Mouse (Mus musculus) gastrocnemius, postnatal 10 days (tissue): ENCODE measurements around the gene Jsrp1. TPM values are rescaled to one million over a fixed set of nuclear protein-coding genes. Genes with fewer than 3 reads are reported as not detected.
A peak's percentile ranks its signal among the peaks of the same experiment; 100 is the strongest.
"Not testable (repeated sequence)": the region's sequence is repeated elsewhere in the genome, so short reads cannot be mapped to it uniquely, and the experiment has no call there.

ENCODE experiments used
- DNase-seq: peaks from one replicate; pipeline ENCODE4 v3.0.0; 2021; ENCODE audit warnings: mixed read lengths
- total RNA-seq, 2 experiments: library from RNA; stranded (reverse); gene quantifications; 2 replicates each; pipeline ENCODE4 v1.2.3; 2021

The Jsrp1 gene
- total RNA-seq, 2 experiments from 2014 or later = 289 to 339 TPM

GRCm38 (mm10) chr10:80832818-80833217 lies 19.5 kb upstream of the Jsrp1 start:
- DNase-seq = no peak

DNA sequence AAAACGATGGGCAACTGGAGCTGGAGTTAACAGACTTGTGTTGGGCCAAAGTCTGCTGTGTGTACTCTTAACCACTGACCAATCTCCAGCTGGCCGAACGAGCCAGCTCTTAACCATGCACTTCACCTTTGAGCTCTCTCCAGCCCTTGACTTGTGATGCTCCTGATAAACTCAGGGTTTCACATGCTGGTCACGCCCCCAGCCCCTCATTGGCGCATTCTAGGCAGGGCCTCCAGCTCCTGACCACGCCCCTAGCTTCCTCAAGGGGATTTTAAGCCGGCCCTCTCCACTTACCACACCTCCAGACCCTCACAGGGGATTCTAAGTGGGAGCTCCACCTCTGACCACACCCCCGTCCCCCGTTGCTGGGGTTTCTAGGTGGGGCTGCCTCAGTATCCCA lies 17.8 kb upstream of the Jsrp1 start:
- peak; percentile 52 for DNase-seq

DNA sequence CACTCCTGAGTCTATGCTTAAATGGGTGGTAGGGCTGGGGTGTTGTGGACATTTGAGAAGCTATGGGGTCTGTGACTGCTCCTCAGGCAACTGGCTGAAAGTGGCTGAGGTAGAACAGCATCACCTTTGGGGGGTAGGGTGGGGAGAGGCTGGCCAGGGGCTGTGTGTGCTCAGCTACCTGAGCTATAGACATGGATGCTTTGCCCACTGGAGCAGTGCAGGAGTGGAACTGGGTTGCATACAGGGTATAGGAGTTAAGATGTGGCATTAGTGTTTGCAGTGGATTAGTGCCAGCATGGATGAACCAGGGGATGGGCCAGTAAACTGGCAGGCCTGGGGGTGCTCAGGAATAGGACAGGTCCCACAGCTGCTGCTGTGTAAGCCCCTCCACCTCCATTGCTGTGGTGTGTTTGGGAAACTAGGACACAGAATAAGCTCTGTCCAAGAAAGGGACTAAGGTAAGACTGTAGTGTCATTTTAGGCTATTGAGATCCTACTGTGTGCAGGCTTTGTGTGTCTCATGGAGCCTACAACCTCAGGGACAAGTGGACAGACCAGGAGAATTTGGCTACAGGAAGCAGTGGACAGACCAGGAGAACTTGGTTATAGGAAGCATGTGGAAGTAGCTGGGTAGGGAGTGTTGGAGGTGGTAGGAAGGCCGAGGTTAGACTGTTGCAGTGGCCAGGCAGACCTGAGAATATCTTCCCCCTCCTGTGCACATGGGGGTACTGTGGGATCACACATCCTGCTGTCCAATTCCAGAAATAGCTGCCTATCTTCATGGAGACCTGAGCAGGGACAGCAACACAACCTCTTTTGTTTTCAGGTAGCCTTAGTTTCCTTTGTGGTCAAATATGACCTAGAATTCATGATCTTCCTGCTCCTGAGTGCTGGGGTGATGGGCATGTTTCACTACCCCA lies 16.3 kb upstream of the Jsrp1 start:
- DNase-seq = no peak

DNA sequence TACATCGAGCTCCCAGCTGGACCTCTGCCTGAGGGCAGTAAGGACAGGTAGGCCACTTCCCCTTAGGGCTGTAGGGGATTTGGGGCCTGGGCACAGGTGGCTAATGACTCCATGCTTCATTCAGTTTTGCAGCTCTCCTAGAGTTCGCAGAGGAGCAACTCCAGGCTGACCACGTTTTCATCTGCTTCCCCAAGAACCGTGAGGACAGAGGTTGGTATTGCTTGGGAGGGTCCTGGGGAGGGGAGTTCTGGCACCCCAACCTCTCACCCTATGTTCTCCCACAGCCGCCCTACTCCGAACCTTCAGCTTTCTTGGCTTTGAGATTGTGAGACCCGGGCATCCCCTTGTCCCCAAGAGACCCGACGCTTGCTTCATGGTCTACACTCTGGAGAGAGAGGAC lies 15.3 kb upstream of the Jsrp1 start:
- DNase-seq = not testable (repeated sequence)

- DNase-seq = no peak
Measured at GRCm38 (mm10) chr10:80827870-80828420, 14.6 kb upstream of the Jsrp1 start.

- no peak for DNase-seq
Measured at GRCm38 (mm10) chr10:80827063-80827869, 14.0 kb upstream of the Jsrp1 start.

GRCm38 (mm10) chr10:80826151-80827062 lies 13.1 kb upstream of the Jsrp1 start, which contains the start of gene Oaz1:
Gene Oaz1, plus strand, starts transcription at chr10:80826656.
- peak; percentile 98 for DNase-seq

- no peak for DNase-seq
Measured at GRCm38 (mm10) chr10:80824827-80825226, 11.5 kb upstream of the Jsrp1 start.

DNA sequence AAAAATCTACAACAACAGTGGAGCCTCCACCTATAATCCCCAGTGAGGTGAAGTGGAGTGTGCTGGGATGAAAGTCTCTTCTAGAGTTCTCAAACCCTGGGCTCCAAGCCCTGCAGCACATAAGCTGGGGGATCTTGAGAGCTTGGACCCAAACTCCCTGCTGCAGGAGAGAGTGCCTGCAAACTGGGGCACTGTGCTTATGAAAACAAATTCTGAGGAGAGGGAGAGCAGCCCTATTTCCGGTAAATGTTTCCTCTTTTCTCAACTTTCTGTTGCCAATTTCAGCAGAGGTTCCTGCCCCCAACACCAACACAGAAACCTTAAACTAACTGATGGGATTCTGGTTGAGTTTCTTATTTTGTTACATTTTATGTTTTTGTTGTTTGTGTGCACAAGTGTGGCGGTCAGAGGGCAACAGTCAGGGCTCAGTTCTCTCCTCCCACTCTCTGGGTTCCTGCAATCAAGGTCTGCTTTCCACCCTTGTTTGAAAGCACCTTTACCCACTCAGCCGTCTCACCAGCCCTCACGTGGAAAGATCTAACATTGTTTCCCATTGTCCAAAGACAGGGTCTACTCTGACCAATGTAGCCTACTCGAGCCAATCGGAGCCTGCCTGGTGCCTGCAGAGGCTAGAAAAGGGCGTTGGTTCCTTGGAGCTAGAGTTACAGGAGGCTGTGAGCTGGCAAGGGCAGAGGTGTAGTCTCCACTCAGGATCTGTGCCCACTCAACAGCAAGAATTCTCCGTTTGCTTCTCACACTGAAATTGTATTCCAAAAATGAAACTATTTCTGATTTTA lies 10.7 kb upstream of the Jsrp1 start:
- DNase-seq = no peak

- DNase-seq = no peak
Measured at GRCm38 (mm10) chr10:80823316-80823715, 10.0 kb upstream of the Jsrp1 start.

DNA sequence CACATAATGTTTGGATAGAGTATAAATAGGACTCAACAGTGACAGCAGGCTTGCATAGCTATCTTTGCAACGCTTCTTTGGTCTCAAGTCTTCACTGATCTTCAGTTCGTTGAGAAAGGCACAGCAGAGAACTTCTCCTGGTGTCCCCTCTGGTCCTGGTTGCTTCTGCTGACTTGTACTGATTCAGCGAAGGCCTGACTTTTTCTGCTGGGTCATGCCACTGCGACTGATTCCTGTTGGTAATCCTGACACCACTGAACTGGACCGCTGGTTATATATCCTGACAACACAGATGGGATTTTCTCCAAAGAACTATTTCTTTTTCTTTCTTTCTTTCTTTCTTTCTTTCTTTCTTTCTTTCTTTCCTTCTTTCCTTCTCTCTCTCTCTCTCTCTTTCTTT lies 9.2 kb upstream of the Jsrp1 start:
- no peak for DNase-seq

DNA sequence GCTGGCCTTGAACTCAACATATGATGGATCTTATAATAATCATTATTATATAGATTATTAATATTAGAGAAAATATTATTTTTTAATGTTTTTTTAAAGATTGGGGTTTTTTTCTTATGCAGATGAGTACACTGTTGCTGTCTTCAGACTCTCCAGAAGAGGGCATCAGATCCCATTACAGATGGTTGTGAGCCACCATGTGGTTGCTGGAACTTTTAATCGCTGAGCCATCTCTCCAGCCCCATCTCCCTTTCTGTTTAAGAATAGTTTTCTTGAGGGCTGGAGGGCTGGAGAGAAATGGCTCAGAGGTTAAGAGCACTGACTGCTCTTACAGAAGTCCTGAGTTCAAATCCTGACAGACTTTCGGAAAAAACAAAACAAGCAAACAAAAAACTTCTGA lies 8.7 kb upstream of the Jsrp1 start:
- DNase-seq = no peak

DNA sequence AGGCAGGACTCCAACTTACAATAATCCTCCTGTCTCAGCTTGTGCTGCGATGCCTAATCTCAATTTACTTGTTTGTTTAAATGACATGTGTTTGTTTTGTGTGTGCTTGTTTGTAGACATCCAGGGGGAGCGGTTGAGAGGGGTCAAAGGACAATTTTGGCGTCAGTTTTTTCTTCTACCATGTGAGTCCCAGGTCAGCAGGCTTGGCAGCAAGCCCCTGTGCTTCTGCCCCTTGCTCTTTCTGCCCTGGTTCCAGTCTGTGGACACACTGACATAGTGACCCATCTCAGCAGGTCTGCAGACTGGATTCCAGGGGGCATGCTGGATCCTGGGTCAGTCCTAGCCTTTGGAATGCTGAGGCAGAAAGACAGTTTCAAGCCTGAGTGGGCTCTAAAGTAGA lies 6.1 kb upstream of the Jsrp1 start:
- DNase-seq = no peak

GRCm38 (mm10) chr10:80818599-80819281 lies 5.4 kb upstream of the Jsrp1 start:
- DNase-seq = no peak

GRCm38 (mm10) chr10:80817955-80818354 lies 4.7 kb upstream of the Jsrp1 start:
- DNase-seq = not testable (repeated sequence)

GRCm38 (mm10) chr10:80817164-80817563 lies 3.9 kb upstream of the Jsrp1 start:
- DNase-seq = no peak

DNA sequence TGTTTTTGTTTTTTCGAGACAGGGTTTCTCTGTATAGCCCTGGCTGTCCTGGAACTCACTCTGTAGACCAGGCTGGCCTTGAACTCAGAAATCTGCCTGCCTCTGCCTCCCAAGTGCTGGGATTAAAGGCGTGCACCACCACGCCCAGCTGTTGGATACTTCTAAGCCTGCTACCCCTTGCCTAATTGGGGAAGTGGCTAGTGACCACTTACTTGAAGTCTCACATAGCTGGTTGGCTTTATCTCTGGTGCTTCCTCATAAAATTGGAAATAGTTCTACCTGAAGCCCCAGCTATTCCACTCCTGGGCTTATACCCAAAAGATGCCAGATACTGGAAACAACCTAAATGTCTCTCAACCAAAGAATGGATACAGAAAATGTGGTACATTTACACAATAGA lies 3.0 kb upstream of the Jsrp1 start:
- DNase-seq = not testable (repeated sequence)

GRCm38 (mm10) chr10:80814800-80815199 lies 1.5 kb upstream of the Jsrp1 start:
- DNase-seq = no peak

DNA sequence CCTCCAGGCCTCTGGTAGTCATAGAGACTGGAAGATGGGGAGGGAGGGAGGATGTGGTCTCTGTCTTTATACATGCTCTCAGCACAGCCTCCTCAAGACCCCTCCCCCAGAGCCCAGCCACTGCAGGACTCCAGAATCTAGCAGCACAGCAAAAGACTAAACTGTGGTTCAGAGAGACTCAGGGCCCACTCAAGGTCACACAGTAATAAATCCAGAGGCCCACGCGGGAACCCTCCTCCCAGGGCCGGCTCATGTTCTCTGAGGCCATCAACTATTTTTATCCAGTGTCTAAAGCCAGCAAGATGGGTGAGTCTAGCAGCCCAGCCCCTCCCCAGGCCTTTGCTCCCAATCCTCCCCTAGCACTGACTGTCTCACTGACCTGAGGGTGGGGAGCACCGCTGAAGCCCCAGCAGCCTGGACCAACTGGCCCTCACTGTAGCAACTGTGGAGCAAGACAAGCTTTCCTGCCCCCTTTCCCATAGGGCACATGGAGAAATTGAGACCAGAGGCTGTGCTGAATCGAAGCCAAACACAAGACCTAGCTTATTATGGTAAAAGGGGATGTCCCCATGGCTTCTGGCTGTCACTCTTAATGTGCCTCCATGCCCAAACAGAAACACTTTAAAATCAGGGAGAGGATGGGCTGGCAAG lies 782 bp downstream of the Jsrp1 start:
- DNase-seq = no peak

DNA sequence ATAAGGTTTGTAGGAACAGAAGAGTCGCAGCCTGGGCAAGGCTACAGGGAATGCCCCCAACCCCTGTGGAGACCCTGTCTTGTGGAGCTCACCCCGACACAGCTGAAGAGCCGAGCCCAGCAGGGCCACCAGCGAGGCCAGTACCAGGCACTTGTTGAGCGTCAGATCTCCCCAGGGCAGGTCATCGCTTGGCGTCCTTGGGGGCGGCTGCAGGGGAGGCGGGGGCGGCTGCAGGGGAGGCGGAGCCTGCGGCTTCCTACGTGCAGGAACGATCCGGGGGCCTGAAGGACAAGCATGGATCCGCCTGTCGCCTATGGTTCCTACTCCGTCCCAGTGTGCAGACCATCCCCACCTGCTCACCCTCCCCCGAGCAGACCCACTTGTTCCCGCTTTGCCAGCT lies 3.2 kb downstream of the Jsrp1 start:
- no peak for DNase-seq
